In the genomic region with DNA sequence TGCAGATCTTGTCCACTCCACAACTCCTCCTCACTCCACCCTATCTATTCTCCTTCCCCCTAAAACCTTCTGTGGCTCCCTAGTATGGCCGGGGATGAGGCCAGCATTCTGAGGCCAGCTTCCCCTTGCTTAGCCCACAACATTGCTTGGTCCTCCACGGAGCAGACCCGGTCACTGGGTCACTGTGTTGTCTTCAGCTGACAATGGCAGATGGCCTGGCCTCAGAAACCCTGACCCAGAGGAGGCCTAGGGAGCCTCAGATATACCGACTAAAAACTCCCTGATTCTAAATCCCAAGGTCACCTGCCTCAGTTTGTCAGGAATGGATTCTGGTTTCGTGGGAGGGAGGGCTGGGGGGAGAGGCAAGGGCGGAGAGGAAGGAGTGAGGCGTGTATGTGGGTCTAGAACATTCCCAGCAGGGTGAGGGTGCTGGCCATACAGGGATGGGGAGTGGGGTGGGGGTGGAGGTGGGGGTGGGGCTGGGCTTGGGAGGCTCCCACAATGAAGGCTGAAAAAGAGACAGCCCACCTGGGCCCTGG, we compare ENCODE assay signal across 10 mouse cellular contexts. TPM values are rescaled to one million over a fixed set of nuclear protein-coding genes. Genes with fewer than 3 reads are reported as not detected.
DNase-seq lines count a peak whose midpoint lies in the region; ATAC-seq and TF ChIP-seq lines count a peak whose summit lies in the region.
"Had no signal": no experiment of that assay in that cellular context is flagged by ENCODE, and none has a peak within 500 bp of the region (broad histone marks: within the 10 kb centered on the region; RNA-seq: fewer than 3 reads in every experiment).

No protein-coding gene starts in this region.

- WGBS in heart, embryonic 13.5 days, result 33% methylated on average over 7 of the region's 7 CpGs
- WGBS in hindbrain, embryonic 10.5 days, result 11% methylated on average over 7 of the region's 7 CpGs
- WGBS in midbrain, embryonic 10.5 days, result 26% methylated on average over 7 of the region's 7 CpGs

- peak overlapping the region; percentile 63 for H3K4me2 ChIP-seq in heart, embryonic 13.5 days

- no peak for ATAC-seq in heart, embryonic 13.5 days (ENCODE audit: extremely low read depth, insufficient number of reproducible peaks, low FRiP score, low TSS enrichment)

- no peak for TF ChIP-seq POLR2A in bone marrow macrophage, adult 2 months (IDR thresholded peaks at IDR 0.05; ENCODE audit: borderline replicate concordance, low read depth, low read length)

- H3K9ac ChIP-seq in heart, embryonic 13.5 days, result peak overlapping the region; percentile 73

- H3K27me3 ChIP-seq in heart, embryonic 13.5 days (replicated peaks), result peaks cover 12% of the 10 kb centered on the region; the same call in 1 of the 2 replicates
- peaks cover 86% of the 10 kb centered on the region for H3K27me3 ChIP-seq in hindbrain, embryonic 10.5 days (ENCODE audit: insufficient read depth, poor library complexity, severe bottlenecking)
- H3K27me3 ChIP-seq in midbrain, embryonic 10.5 days (ENCODE audit: low read depth, poor library complexity, severe bottlenecking), result peaks cover 94% of the 10 kb centered on the region

- peak overlapping the region; percentile 34 for H3K4me3 ChIP-seq in heart, embryonic 13.5 days
- peak overlapping the region; percentile 39 for H3K4me3 ChIP-seq in bone marrow macrophage, adult 2 months (ENCODE audit: insufficient read depth, low read length)
- H3K4me3 ChIP-seq in hindbrain, embryonic 10.5 days, result peak overlapping the region; percentile 41
- peak overlapping the region; percentile 41 for H3K4me3 ChIP-seq in midbrain, embryonic 10.5 days

- H3K4me1 ChIP-seq in heart, embryonic 13.5 days, result peaks cover 67% of the 10 kb centered on the region
- peaks cover 41% of the 10 kb centered on the region for H3K4me1 ChIP-seq in bone marrow macrophage, adult 2 months (ENCODE audit: control insufficient read depth, insufficient read depth, low read length)
- H3K4me1 ChIP-seq in hindbrain, embryonic 10.5 days (replicated peaks), result peaks cover 91% of the 10 kb centered on the region
- H3K4me1 ChIP-seq in midbrain, embryonic 10.5 days, result peaks cover 75% of the 10 kb centered on the region

- peaks cover 82% of the 10 kb centered on the region for H3K36me3 ChIP-seq in heart, embryonic 13.5 days
- peaks cover 17% of the 10 kb centered on the region for H3K36me3 ChIP-seq in hindbrain, embryonic 10.5 days
- peaks cover 13% of the 10 kb centered on the region; the same call in 1 of the 2 replicates for H3K36me3 ChIP-seq in midbrain, embryonic 10.5 days

- TF ChIP-seq CTCF in bone marrow macrophage, adult 2 months (IDR thresholded peaks at IDR 0.05; ENCODE audit: low read depth, low read length), result no peak

- H3K27ac ChIP-seq in heart, embryonic 13.5 days (replicated peaks), result peak overlapping the region; percentile 96
- H3K27ac ChIP-seq in bone marrow macrophage, adult 2 months (ENCODE audit: insufficient read depth, low read depth, low read length), result peak overlapping the region; percentile 98
- H3K27ac ChIP-seq in hindbrain, embryonic 10.5 days, result peak overlapping the region; percentile 93
- H3K27ac ChIP-seq in midbrain, embryonic 10.5 days (replicated peaks), result peak overlapping the region; percentile 90

- no peak for DNase-seq in heart, postnatal 10 days
- DNase-seq in hindbrain, embryonic 10.5 days (ENCODE audit: low spot score), result no peak
- DNase-seq in midbrain, embryonic 10.5 days (ENCODE audit: low spot score), result no peak
- no peak for DNase-seq in B cell, adult 2 months
- DNase-seq in layer of hippocampus, postnatal 10 days (ENCODE audit: low spot score in 2 of 2), result no peak
- DNase-seq in right cerebral cortex, postnatal 4 days, result no peak

- intact Hi-C loops in heart, postnatal 10 days (cut with DNase I), result no loop called here

- no peaks in the 10 kb centered on the region for H3K9me3 ChIP-seq in heart, embryonic 13.5 days
- no peaks in the 10 kb centered on the region for H3K9me3 ChIP-seq in hindbrain, embryonic 10.5 days
- no peaks in the 10 kb centered on the region for H3K9me3 ChIP-seq in midbrain, embryonic 10.5 days (replicated peaks)
- H3K9me3 ChIP-seq: G1E had no signal

RNA-seq across cellular contexts. Expression of a gene that starts 9.4 kb away (rescaled TPM):
- polyA plus RNA-seq in heart, embryonic 13.5 days (2015; fragmentation: Nextera tagmentation; extraction: Ambion mirVana), result 2.7 and 3.1 TPM in 2 replicates
- total RNA-seq in heart, postnatal 10 days (2021), result 1 to 10 TPM; 1.3 to 2.2 TPM
- 41.9 and 45.5 TPM in 2 replicates for polyA plus RNA-seq in bone marrow macrophage, adult 2 months (2012; ENCODE audit: insufficient read depth, insufficient read length, missing spikeins)
- 2.7 and 3.0 TPM in 2 replicates for polyA plus RNA-seq in hindbrain, embryonic 10.5 days (2016; fragmentation: Nextera tagmentation; extraction: Ambion mirVana)
- polyA plus RNA-seq in midbrain, embryonic 10.5 days (2016; fragmentation: Nextera tagmentation; extraction: Ambion mirVana), result 1.7 and 2.3 TPM in 2 replicates
- 1 to 10 TPM; 2.6 to 3.0 TPM for total RNA-seq in layer of hippocampus, postnatal 10 days (2021)

RNA-seq across cellular contexts. Expression of a gene that starts 13.5 kb away (rescaled TPM):
- 0.82 and 1.1 TPM in 2 replicates for polyA plus RNA-seq in heart, embryonic 13.5 days (2015; fragmentation: Nextera tagmentation; extraction: Ambion mirVana)
- under 1 TPM; 0.77 to 0.98 TPM for total RNA-seq in heart, postnatal 10 days (2021)
- not detected in 2 replicates for polyA plus RNA-seq in bone marrow macrophage, adult 2 months (2012; ENCODE audit: insufficient read depth, insufficient read length, missing spikeins)
- 1.0 and 2.5 TPM in 2 replicates for polyA plus RNA-seq in hindbrain, embryonic 10.5 days (2016; fragmentation: Nextera tagmentation; extraction: Ambion mirVana)
- 1.7 and 2.9 TPM in 2 replicates for polyA plus RNA-seq in midbrain, embryonic 10.5 days (2016; fragmentation: Nextera tagmentation; extraction: Ambion mirVana)
- total RNA-seq in layer of hippocampus, postnatal 10 days (2021), result 1 to 10 TPM; 1.1 to 3.5 TPM
- total RNA-seq: common myeloid progenitor, adult 5-6 weeks had no signal

RNA-seq across cellular contexts. Expression of a gene that starts 18.0 kb away (rescaled TPM):
- polyA plus RNA-seq in heart, embryonic 13.5 days (2015; fragmentation: Nextera tagmentation; extraction: Ambion mirVana), result 2.1 and 2.3 TPM in 2 replicates
- total RNA-seq in heart, postnatal 10 days (2021), result under 1 TPM; 0.74 to 0.87 TPM
- 0.75 and 2.2 TPM in 2 replicates for polyA plus RNA-seq in bone marrow macrophage, adult 2 months (2012; ENCODE audit: insufficient read depth, insufficient read length, missing spikeins)
- polyA plus RNA-seq in hindbrain, embryonic 10.5 days (2016; fragmentation: Nextera tagmentation; extraction: Ambion mirVana), result 4.0 and 4.8 TPM in 2 replicates
- polyA plus RNA-seq in midbrain, embryonic 10.5 days (2016; fragmentation: Nextera tagmentation; extraction: Ambion mirVana), result 2.9 and 3.4 TPM in 2 replicates
- 1 to 10 TPM; 2.3 to 4.5 TPM for total RNA-seq in layer of hippocampus, postnatal 10 days (2021)

RNA-seq across cellular contexts. Expression of a gene that starts 18.1 kb away (rescaled TPM):
- 69.7 and 73.6 TPM in 2 replicates for polyA plus RNA-seq in heart, embryonic 13.5 days (2015; fragmentation: Nextera tagmentation; extraction: Ambion mirVana)
- 10 to 100 TPM; 53.2 to 57.5 TPM for total RNA-seq in heart, postnatal 10 days (2021)
- polyA plus RNA-seq in bone marrow macrophage, adult 2 months (2012; ENCODE audit: insufficient read depth, insufficient read length, missing spikeins), result 23.1 and 29.5 TPM in 2 replicates
- polyA plus RNA-seq in hindbrain, embryonic 10.5 days (2016; fragmentation: Nextera tagmentation; extraction: Ambion mirVana), result 95.8 and 98.2 TPM in 2 replicates
- polyA plus RNA-seq in midbrain, embryonic 10.5 days (2016; fragmentation: Nextera tagmentation; extraction: Ambion mirVana), result 93.4 and 98.7 TPM in 2 replicates
- 10 to 100 TPM; 72.0 to 77.3 TPM for total RNA-seq in layer of hippocampus, postnatal 10 days (2021)

RNA-seq across cellular contexts. Expression of a gene that starts 24.0 kb away (rescaled TPM):
- polyA plus RNA-seq in heart, embryonic 13.5 days (2015; fragmentation: Nextera tagmentation; extraction: Ambion mirVana), result 72.2 and 78.1 TPM in 2 replicates
- 10 to 100 TPM; 39.7 to 41.2 TPM for total RNA-seq in heart, postnatal 10 days (2021)
- 32.6 and 35.0 TPM in 2 replicates for polyA plus RNA-seq in bone marrow macrophage, adult 2 months (2012; ENCODE audit: insufficient read depth, insufficient read length, missing spikeins)
- 138 and 143 TPM in 2 replicates for polyA plus RNA-seq in hindbrain, embryonic 10.5 days (2016; fragmentation: Nextera tagmentation; extraction: Ambion mirVana)
- polyA plus RNA-seq in midbrain, embryonic 10.5 days (2016; fragmentation: Nextera tagmentation; extraction: Ambion mirVana), result 138 and 146 TPM in 2 replicates
- total RNA-seq in layer of hippocampus, postnatal 10 days (2021), result 10 to 100 TPM; 81.2 to 85.2 TPM

Comparison
In these comparisons a context has a peak if more than half of its experiments do, and no peak if none do; other contexts are left out.
1. RNA of a gene that starts 9.4 kb away (polyA plus RNA-seq): 41.9 to 45.5 TPM in bone marrow macrophage, adult 2 months; 2.7 to 3.0 TPM in hindbrain, embryonic 10.5 days, 2.7 to 3.1 TPM in heart, embryonic 13.5 days and 1.7 to 2.3 TPM in midbrain, embryonic 10.5 days; every median in the first group is over 10 times any median in the second.
2. Peak in every context shown above with its lines, with median percentiles within 50 percentile points of each other: H3K27ac ChIP-seq and H3K4me3 ChIP-seq.